In the genomic region with DNA sequence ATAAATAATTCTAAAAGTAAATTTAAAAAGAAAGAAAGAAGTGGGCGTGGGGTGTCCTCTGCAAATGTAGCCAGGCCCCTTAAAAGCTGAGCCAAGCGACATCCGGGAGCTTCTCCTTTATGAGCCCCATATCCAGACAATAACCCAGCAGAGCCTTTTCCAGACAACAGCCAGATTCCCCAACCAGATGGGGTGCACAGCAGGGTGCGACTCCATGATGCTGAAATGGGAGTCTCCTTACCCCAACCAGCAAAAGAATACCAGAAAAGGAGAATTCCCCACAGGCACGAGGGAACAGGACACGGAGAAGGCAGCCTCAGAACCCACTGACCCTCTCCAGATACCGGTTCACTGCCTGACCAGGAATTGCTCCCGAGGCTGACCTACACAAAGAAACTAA, we compare ENCODE assay signal across 23 mouse cellular contexts. TPM values are rescaled to one million over a fixed set of nuclear protein-coding genes. Genes with fewer than 3 reads are reported as not detected.
DNase-seq lines count a peak whose midpoint lies in the region; ATAC-seq and TF ChIP-seq lines count a peak whose summit lies in the region.
"Had no signal": no experiment of that assay in that cellular context is flagged by ENCODE, and none has a peak within 500 bp of the region (broad histone marks: within the 10 kb centered on the region; RNA-seq: fewer than 3 reads in every experiment).

No protein-coding gene starts in this region.

- peak; percentile 45 to 52 for DNase-seq in cerebellum, adult 2 months
- DNase-seq in cerebellum, adult 11 months: no peak
- peak; percentile 23 for DNase-seq in cerebellum, adult 8-10 months
- peak; percentile 22 to 39 for DNase-seq in cerebellum, postnatal 14 days
- no peak for DNase-seq in right cerebral cortex, postnatal 10 days (ENCODE audit: low spot score in 2 of 2)
- DNase-seq: adrenal gland, adult 8-10 months; adrenal gland, postnatal 25 days; embryo, embryonic 11 days; gastrocnemius, postnatal 14 days; kidney, adult 11 months; kidney, adult 8-10 months had no signal

- TF ChIP-seq POLR2A in cerebellum, adult 2 months (IDR thresholded peaks at IDR 0.05; ENCODE audit: borderline replicate concordance, insufficient read depth, low read length): no peak

- no peak for ATAC-seq in hindbrain, embryonic 12.5 days (ENCODE audit: low FRiP score)
- ATAC-seq: activated CD4-positive, CD25-positive, alpha-beta regulatory T cell, adult 4 months; CD4-positive, CD25-positive, alpha-beta regulatory T cell, adult 4 months; forebrain, embryonic 15.5 days; hindbrain, embryonic 16.5 days; intestine, embryonic 15.5 days had no signal

- H3K9me3 ChIP-seq in hindbrain, embryonic 12.5 days (replicated peaks): peaks cover 3% of the 10 kb centered on the region; the same call in 1 of the 2 replicates
- H3K9me3 ChIP-seq: embryonic facial prominence, embryonic 10.5 days; forebrain, embryonic 12.5 days; forebrain, embryonic 15.5 days; hindbrain, embryonic 13.5 days; intestine, embryonic 15.5 days had no signal

- no peaks in the 10 kb centered on the region for H3K27me3 ChIP-seq in cerebellum, adult 2 months (ENCODE audit: control insufficient read depth, insufficient read depth, low read length)
- no peaks in the 10 kb centered on the region for H3K27me3 ChIP-seq in hindbrain, embryonic 12.5 days
- H3K27me3 ChIP-seq: forebrain, embryonic 12.5 days; forebrain, embryonic 15.5 days; hindbrain, embryonic 13.5 days; intestine, embryonic 15.5 days had no signal

- H3K4me1 ChIP-seq in cerebellum, adult 2 months (ENCODE audit: control insufficient read depth, insufficient read depth, low read length): no peaks in the 10 kb centered on the region
- no peaks in the 10 kb centered on the region for H3K4me1 ChIP-seq in hindbrain, embryonic 12.5 days
- H3K4me1 ChIP-seq: embryonic facial prominence, embryonic 10.5 days; embryonic facial prominence, embryonic 13.5 days; forebrain, embryonic 12.5 days; forebrain, embryonic 15.5 days; hindbrain, embryonic 13.5 days; intestine, embryonic 15.5 days had no signal

- H3K9ac ChIP-seq in hindbrain, embryonic 12.5 days: no peak overlapping the region
- H3K9ac ChIP-seq: embryonic facial prominence, embryonic 13.5 days; forebrain, embryonic 12.5 days; forebrain, embryonic 15.5 days; hindbrain, embryonic 13.5 days; intestine, embryonic 15.5 days had no signal

- no peak overlapping the region for H3K4me2 ChIP-seq in hindbrain, embryonic 12.5 days (replicated peaks)
- H3K4me2 ChIP-seq: embryonic facial prominence, embryonic 13.5 days; forebrain, embryonic 12.5 days; forebrain, embryonic 15.5 days; heart, embryonic 11.5 days; hindbrain, embryonic 13.5 days; intestine, embryonic 15.5 days had no signal

- H3K27ac ChIP-seq in cerebellum, adult 2 months (ENCODE audit: insufficient read depth, low read length): no peak overlapping the region
- H3K27ac ChIP-seq in hindbrain, embryonic 12.5 days: no peak overlapping the region
- H3K27ac ChIP-seq: embryonic facial prominence, embryonic 10.5 days; embryonic facial prominence, embryonic 13.5 days; forebrain, embryonic 12.5 days; forebrain, embryonic 15.5 days; hindbrain, embryonic 13.5 days; intestine, embryonic 15.5 days had no signal

- no peak overlapping the region for H3K4me3 ChIP-seq in cerebellum, adult 2 months (replicated peaks; ENCODE audit: insufficient read depth, low read depth, low read length)
- H3K4me3 ChIP-seq in hindbrain, embryonic 12.5 days: no peak overlapping the region
- H3K4me3 ChIP-seq: embryonic facial prominence, embryonic 10.5 days; embryonic facial prominence, embryonic 13.5 days; erythroblast, embryonic 14.5 days; forebrain, embryonic 12.5 days; forebrain, embryonic 15.5 days; hindbrain, embryonic 13.5 days; intestine, embryonic 15.5 days had no signal

- H3K36me3 ChIP-seq in hindbrain, embryonic 12.5 days: no peaks in the 10 kb centered on the region
- H3K36me3 ChIP-seq: embryonic facial prominence, embryonic 10.5 days; embryonic facial prominence, embryonic 13.5 days; forebrain, embryonic 12.5 days; forebrain, embryonic 15.5 days; hindbrain, embryonic 13.5 days; intestine, embryonic 15.5 days had no signal

- WGBS in cerebellum, adult 2 months: 54% methylated on average over 8 of the region's 8 CpGs
- WGBS in hindbrain, embryonic 12.5 days: 86% methylated on average over 8 of the region's 8 CpGs

- TF ChIP-seq CTCF in cerebellum, adult 2 months (IDR thresholded peaks at IDR 0.05; ENCODE audit: borderline replicate concordance, insufficient read depth, low read depth, low read length): no peak

RNA-seq across cellular contexts. Expression of a gene that starts 21.8 kb away (rescaled TPM):
- 81.9 and 83.6 TPM in 2 replicates for polyA plus RNA-seq in cerebellum, adult 2 months (2012; rRNA removed)
- 21.6 and 25.8 TPM in 2 replicates for polyA plus RNA-seq in hindbrain, embryonic 12.5 days (2016; fragmentation: Nextera tagmentation; extraction: Ambion mirVana)

RNA-seq across cellular contexts. Expression of a gene that starts 22.3 kb away (rescaled TPM):
- polyA plus RNA-seq in cerebellum, adult 2 months (2012; rRNA removed): 98.9 and 100 TPM in 2 replicates
- 118 TPM in 2 replicates for polyA plus RNA-seq in hindbrain, embryonic 12.5 days (2016; fragmentation: Nextera tagmentation; extraction: Ambion mirVana)

RNA-seq across cellular contexts. Expression of a gene that starts 37.2 kb away (rescaled TPM):
- 3.1 and 3.3 TPM in 2 replicates for polyA plus RNA-seq in cerebellum, adult 2 months (2012; rRNA removed)
- polyA plus RNA-seq in hindbrain, embryonic 12.5 days (2016; fragmentation: Nextera tagmentation; extraction: Ambion mirVana): 1.2 and 2.2 TPM in 2 replicates
- polyA plus RNA-seq: erythroblast, embryonic 14.5 days had no signal

RNA-seq across cellular contexts. Expression of a gene that starts 46.7 kb away (rescaled TPM):
- polyA plus RNA-seq in cerebellum, adult 2 months (2012; rRNA removed): 105 and 117 TPM in 2 replicates
- 52.2 and 61.4 TPM in 2 replicates for polyA plus RNA-seq in hindbrain, embryonic 12.5 days (2016; fragmentation: Nextera tagmentation; extraction: Ambion mirVana)
- polyA plus RNA-seq: activated CD4-positive, CD25-positive, alpha-beta regulatory T cell, adult 4 months had no signal

RNA-seq across cellular contexts. Expression of a gene that starts 52.3 kb away (rescaled TPM):
- polyA plus RNA-seq in cerebellum, adult 2 months (2012; rRNA removed): 321 and 339 TPM in 2 replicates
- polyA plus RNA-seq in hindbrain, embryonic 12.5 days (2016; fragmentation: Nextera tagmentation; extraction: Ambion mirVana): 199 and 203 TPM in 2 replicates

Comparison
In these comparisons a context has a peak if more than half of its experiments do, and no peak if none do; other contexts are left out.
1. DNase-seq: peak in cerebellum, adult 2 months (2 of 2), cerebellum, adult 8-10 months (single experiment) and cerebellum, postnatal 14 days (2 of 2); none in cerebellum, adult 11 months (single experiment) and right cerebral cortex, postnatal 10 days (0 of 2).